Mouse (Mus musculus) WW6 (cell line): ENCODE measurements around the gene Cdon.
A peak's percentile ranks its signal among the peaks of the same experiment; 100 is the strongest.

ENCODE experiments used
- DNase-seq: peaks from one replicate; pipeline ENCODE4 v3.0.0-alpha.2; 2013; ENCODE audit warnings: low read depth, low spot score

Gene Cdon

DNA sequence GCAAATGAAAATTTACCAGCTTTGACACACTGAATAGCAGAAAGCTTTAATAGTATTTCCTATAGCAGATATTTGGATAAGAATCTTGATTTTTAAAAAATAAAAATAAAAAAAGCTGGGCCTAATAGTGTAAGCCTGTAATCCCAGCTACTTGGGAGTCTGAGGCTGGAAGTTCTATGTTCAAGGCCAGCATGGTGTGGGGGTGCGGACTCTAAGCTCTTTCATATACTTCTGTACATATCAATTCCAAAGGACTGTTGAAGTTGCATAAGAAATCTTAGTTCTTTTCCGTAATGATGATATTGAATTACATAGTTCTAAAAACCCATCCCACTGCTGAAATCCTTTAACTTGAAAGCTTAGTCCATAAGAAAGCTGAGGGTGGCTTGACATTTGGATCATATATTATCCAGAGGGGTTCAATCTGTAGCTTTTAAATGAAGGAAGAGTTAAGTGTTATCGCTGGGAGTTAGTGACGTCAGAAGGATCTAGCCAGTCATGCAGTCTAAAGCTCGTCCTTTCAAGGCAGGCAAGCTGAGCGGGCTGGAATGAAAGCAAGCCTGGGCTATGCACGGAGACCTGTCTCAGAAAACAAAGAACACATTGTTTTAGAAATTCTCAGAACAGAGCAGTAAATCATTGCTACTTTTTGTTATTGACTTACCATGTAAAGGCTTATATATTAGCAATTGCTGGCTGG lies 72.3 kb downstream of the Cdon start:
- DNase-seq = no peak

DNA sequence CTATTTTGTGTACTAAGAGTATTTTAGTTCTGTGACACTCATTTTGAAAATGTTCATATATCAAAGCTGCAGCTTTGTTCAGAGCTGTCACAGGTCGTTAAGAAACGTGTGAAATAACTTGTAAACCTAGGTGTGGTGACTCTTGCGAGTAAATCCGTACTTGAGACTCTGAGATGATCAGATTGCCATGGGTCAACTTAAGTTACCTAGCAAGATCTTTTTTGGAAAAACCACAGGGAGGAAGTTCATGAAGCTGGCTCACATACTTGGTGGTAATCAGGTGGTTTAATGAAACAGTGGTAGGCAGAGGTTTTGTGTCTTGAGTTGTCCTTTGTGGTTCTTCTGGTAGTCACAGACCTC lies 72.8 kb downstream of the Cdon start:
- no peak for DNase-seq

DNA sequence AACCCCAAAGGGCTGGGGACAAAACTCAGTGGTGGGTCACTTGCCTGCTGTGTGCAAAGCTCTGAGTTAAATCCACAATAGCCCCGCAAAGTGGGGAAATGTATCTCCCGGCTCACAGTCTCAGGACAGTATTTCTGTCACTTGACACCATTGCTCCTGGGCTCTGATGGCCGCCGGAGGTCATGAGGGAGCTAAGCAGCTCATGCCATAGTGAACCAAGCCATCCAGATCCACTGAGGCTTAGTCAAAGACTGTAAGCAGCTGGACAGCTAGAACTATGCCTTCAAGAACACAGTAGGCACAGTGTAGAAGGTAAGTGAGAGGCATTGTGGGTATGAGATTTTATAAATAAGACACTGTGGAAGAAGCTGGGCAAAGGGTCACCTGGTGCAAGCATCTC lies 74.0 kb downstream of the Cdon start:
- no peak for DNase-seq

DNA sequence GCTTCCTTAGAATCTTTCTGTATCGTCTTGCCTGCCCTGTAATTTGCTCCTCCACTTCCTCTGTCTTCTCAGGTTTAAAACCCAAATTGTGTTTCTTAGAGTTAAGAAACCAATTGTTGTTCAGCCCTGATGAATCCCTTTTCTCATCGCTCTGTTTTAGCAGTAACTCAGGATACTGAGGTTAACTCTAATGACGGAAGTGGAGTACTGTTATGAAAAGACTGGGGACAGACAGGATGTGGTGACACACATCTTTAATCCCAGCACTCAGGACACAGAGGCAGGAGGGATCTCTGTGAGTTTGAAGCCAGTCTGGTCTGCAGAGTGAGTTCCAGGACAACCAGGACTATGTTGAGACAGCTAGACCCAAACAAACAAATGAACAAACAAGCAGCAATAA lies 74.5 kb downstream of the Cdon start:
- DNase-seq = no peak

DNA sequence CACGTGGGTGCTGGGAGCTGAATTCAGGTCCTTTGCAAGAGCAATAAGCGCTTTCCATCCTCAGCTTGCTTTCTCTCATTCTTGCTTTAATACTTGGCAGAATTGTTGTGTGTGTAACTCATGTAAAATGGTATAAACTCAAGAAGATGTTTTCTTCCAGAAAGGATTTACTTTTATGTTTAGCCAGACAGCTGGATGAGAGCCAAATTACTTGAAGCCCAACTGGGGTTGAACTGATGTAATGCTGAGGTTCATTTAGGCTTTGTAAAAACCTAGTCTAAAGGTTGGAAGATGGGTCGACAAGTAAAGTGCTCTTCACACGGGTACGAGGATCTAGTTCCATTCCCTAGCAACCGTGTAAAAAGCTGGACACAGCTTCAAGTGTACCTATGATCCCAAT lies 79.0 kb downstream of the Cdon start:
- DNase-seq = no peak

DNA sequence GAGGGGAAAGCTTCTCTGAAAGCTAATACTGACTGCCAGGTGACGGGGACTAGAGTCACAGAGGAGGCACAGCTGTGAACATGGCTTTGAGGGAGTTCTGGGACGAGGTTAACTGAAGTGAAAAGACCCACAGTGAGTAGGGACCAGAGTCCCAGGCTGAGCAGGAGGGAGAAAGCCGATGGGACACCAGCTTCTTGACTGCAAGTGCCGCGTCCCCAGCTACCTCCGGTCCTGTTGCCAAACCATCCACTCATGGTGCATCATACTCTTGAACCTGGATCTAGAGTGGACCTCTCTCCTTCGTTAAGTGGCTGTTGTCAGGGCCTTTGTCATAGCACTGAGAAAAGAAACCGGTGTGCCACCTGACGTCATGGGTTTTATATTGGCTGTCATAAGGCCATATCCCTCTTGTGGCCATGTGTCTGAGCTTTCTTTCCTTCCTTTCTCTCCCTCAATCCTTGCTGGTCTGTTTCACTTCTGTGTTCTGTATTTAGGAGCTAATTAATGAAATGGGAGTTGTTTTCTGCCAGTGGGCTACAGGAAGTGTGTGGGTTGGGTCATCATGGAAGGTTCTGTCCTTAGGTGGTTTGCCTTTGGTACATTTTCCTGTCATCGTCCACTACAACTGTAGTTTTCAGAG lies 81.6 kb downstream of the Cdon start:
- no peak for DNase-seq

DNA sequence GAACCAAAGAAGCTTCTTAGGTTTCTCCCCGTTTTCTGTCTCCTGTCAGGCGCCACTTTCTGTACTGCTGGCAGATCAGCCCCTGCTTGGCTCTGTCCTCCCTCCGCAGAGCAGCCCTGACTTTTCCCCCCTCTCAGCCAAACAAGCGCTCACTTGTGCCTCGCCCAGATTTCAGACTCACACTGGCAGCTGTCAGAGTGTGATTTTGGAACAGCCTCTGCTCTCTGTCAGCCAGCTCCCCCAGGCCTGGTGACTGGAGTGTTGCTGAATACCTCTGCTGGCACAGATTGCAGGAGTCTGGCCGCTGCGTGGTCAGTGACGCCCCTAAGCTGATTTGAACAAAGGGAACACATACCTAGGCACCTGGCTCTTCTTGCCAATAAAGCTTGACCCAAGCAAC lies 87.3 kb downstream of the Cdon start:
- no peak for DNase-seq

DNA sequence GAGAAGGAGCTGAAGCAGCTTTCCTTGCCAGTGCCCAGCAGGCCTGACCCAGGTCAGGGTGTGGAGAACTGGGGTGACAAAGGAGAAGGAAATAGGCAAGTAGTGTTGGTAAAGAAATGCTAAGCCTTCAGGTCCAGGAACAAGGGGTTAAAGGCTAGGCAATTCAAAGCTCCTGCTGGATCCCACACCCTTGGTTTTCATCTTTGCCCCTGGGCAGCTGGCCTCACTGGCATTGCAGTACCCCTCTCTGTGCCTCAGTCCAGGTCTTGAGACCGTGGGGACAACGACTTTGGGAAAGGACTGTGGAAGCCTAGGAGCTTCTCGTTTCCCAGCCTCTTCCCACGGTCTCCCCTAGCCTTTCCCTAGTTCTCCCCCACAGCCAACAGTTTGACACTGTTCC lies 93.0 kb downstream of the Cdon start:
- no peak for DNase-seq

DNA sequence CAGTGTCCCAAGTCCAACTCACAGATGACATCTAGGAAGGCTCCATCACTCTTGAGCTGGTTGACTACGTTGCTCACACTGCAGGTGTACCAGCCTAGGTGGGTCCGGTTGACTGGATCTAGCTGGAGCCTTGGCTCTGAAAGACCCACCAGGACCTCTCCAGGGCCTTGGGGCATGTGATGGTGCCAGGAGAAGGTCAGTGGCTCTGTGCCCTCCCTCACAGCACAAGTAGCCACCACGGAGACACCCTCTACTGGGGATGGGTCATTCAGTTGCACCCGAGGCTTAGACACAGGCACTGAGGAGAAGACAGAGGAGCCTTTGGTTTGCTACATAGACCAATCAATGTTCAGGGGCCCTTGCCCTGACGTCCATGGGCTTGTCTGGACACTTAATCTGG lies 95.3 kb downstream of the Cdon start:
- DNase-seq = no peak

DNA sequence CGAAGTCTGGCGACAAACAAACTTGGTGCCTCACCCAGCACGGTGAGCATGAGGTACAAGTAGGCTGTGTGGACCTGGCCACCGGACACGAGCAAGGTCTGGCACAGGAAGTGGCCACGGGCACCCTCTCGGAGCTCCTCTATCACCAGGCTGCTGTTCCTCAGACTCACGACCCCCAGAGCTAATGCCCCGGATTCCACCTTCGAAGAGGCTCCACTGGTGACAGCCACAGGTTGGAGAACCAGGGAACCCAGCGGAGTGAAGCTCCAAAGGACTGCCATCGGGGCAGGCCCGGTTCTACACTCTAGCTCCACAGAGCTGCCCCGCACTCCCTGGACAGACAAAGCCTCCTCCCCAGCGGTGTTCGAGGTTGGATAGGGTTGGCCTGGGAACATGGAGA lies 95.8 kb downstream of the Cdon start:
- DNase-seq = no peak

DNA sequence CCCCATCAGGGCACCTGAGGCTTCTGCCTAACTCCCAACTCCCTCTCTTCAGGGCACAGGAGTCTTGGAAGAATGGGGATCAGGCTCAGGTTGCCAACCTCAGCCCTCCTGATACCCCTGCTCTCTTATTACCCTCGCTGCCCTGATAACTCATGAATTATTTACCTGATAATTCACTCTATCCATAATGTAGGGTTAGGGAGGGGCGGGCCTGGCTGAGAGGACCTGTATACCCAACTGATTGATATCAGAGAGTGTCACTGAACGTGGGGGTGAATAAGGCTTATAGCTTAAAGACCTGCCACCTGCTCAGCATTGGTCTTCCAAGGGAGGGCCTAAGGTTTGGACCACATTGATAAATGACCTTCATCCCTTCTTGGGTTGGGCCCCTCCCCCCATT lies 97.2 kb downstream of the Cdon start, which contains the start of gene Gm1113:
Gene Gm1113 (minus strand): TSS at position 101 of the 400 bp plus-strand sequence.
- no peak for DNase-seq

DNA sequence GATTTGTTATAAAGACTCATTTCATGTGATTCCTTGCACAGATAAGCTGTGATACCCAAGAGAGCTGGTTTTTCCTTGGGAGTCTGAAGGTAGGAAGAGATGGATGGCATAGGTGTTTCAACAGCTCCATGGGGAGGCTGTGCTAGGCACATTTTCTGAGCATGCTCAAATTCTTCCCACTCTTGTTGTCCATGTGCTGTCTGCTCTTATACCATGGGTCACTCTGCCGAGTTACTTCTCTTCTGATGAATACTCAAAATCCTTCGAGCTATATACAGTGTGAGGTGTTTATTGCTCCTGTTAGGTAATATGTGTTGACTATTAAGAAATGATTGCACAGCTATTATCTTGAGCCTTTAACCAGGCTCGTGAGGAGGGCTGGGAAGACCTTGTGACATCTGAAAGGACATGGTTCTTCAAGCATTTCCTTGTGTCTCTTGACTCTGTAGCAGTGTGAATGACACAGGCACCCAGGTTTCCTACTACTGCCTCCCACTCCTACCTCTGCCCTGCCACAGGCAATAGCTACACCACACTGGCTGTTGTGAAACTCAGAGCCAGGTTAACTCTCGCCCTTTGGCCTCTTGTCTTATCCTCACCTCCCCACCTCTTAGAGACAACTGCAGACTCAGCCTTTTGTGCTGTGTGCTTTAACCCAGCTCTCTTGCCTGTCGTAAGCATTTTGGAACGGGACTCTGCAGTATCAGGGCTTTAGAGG lies 99.9 kb downstream of the Cdon start:
- no peak for DNase-seq

DNA sequence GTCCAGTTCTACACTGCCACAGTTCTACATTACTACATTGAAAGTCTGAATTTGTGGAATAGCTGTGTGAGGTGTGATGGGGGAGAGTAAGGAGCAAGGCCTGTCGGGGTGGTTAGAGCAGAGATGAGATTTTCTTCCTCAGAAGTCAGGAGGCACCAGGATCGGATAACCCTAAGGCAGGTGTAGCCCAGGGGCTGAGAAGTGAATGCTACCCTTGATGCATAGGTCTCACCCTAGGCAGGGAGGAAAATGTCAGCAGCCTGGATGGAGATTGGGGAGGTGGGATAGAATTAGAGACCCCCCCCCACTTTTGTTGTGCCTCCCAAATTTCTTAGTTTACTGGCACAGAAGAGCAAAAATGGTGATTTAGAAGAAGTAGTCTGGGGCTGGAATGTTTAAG lies 101.3 kb downstream of the Cdon start:
- no peak for DNase-seq

DNA sequence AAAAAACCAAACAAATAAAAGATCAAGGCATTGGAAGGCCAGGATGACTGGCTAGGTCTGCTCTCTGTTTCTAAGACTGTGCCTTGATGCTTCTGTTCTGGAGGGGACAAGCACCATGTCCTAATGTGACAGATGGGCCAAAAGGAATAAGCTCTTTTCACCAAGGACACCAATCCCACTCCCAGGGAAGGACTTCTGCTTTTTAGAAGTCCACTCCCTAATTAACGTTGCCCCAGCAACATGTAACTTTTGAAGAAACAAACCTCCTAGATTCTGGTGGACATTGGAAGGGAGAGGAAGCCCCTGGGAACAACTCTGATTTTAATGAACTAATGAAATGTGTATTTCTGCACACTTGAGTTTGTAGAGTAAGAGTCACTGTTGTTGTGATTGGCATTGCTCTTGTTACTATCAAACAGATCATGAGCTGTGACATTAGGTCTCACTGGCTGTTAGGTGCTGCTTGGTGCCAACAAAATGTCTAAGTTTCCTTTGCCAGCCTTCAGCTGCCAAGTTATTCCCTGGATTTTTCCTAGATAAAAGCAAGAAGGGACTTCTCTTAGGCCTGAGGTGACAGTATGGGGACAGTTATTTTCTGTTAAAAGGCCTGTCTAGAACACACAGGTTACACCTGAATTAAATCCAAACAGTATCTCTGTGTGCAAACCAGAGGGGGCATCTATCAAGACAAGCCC lies 102.0 kb downstream of the Cdon start:
- no peak for DNase-seq

DNA sequence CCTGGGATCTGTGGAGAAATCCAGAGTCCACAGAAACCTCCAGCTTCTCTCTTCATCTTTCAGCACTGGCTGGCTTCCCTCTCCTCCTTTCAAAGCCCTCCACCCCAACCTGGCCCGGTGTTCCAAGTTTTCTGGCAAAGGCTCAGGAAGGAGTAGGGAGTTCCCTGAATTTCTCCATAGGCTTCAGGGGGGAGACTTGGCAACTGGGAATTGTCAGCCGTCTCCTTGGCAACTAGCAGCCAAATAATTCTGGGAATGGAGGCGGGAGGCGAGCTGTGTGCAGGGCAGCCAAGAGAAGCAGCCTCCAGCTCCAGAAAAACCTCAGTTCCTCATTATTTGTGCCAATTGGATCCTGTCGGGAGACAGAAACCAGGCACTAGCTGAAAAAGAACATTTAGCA lies 102.6 kb downstream of the Cdon start:
- DNase-seq = no peak

DNA sequence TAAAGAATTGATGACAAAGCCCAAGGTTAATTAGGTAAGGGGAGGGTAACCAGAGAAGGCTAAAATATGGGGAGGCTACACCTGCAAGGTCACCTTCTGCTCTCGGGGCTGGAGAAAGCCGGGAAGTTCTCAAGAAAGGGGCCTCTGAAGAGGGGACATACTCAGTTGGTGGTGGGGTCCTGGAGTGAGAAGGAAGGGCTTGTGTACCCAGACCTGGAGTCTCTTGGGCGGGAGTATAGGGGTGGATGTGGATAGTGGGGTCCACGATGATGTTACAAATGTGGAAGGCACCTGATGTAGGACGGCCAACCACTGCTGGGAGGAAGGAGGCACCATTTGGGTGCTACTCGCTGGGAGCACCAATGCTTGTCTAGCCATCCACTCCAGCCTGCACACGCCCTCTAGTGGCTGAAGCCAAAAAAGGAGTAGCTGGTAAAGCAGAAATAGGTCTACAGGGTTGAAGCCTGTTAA lies 103.0 kb downstream of the Cdon start:
- DNase-seq = peak; percentile 33

DNA sequence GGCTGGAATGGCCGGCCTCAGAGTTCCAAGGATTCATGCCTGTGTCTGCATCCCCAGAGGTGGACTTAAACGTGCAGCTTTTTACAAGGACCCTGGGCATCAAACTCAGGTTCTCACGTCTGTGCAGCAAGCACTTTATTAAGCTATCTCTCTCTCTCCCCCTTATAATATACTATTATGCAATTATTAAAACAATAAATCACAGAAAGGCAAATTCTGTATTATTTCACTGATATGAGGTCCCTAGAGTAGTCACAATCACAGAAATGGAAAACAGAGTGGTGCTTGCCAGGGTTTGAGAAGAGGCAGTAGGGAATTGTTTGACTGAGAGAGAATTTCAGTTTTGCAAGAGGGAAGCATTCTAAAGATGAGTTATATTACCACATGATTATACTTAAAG lies 108.2 kb downstream of the Cdon start:
- DNase-seq = no peak

DNA sequence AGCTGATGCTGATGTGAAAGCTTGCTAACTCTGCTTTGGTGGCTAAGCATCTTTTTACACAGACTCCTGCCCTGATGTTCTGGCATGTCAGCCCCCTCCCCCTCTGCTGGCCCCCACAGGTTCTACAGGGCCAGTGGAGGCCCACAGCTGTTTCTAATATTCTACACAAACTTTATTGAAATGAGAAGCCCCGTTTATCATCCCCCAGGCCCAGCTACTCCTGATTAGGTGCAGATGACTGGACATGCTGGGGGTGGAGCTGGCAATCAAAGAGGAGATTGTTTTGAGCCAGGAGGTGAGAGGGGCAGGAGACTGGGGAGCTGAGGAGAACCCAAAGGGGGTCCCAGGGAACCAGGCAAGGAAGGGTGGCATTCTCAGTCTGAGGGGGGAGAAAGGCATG lies 108.9 kb downstream of the Cdon start:
- DNase-seq = no peak

DNA sequence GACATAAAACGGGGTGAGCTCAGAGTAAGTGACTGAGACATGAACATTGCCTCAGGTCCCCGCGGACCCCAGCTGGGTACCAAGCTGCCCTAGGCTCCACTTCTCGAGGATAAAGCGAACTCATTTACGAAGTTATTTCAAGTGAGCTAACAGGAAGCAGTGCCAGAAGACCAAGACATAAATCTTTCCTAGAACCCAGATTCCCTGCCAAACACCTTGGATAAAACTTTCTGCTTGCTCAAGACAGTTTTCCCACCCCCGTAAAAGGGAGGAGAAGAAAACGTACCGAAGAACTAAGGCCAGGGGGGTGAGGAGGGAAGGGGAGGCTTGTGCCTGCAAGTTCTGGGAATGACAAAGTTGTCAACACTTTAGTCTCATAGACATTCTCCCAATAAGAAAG lies 112.3 kb downstream of the Cdon start:
- DNase-seq = no peak

DNA sequence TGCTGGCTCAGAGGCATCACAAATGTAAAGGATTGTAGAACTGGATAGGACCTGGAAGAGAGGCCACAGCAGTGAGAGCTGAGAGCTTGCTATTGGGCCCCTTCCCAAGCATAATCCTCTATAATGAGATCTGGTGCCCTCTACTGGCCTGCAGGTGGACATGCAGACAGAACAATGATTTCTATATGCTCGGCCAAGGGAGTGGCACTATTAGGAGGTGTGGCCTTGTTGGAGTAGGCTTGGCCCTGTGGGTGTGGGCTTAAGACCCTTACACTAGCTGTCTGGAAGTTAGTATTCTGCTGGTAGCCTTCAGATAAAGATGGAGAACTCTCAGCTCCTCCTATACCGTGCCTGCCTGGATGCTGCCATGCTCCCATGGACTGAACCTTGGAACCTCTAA lies 114.2 kb downstream of the Cdon start:
- DNase-seq = peak; percentile 38

DNA sequence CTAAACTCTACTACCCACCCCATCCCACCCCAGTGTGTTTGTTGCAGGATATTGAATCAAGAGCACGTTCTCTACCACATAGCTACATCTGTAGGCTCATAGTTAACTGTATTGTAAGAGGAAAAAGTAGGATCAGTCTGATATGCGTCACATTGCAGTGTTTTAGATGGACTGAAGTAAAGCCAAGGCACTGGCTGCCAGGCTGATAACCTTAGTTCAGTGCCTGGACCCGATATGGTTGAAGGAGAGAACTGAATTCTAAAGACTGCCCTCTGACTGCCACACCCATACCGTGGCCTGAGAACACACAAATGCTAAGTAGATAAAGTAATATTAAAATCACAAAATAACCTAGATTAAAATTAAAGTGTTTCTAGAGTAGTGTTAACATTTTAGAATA lies 114.9 kb downstream of the Cdon start:
- DNase-seq = no peak

DNA sequence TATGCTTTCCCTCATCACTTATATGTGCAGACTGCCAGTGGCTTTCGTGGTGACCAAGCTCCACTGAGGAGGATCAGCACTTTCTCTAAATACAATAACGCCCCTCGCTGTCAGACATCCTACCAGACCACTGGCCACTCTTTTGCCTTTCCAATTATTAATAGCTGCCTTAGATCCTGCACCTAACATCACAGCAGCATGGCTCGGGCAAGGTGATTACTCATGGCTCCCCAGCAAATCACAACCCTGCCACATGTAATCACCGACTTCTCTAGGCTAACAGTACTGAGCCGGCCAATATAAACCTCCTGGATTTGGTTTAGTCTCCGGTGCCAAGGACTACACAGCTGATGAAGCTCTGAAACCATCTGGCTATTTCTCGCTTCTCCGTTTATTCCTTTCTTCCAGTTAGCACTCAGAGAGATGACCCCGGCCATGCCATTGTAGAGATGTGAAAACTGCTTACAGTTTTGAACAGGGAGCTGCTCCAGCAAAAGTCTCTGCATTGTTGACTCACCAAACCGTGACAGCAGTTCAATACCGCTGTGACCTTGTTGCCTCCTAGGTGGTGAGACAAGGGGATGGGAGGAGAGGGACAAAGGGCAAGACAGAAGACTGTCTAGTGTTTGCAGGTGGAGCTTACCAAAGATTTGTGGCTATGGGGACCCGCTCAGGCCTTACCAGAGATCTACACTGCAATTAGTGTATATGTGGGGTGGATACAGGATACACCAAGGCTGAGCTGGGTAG lies 118.2 kb downstream of the Cdon start:
- DNase-seq = no peak
